Mouse (Mus musculus): ENCODE data around the gene Sugct. TPM values are rescaled to one million over a fixed set of nuclear protein-coding genes. Genes with fewer than 3 reads are reported as not detected.

The Sugct gene
- polyA plus RNA-seq, 1 experiment from 2014 or later, result 2.7 TPM

GRCm38 (mm10) chr13:17432139-17432916 is 263.0 kb downstream of the Sugct start:
- Histone ChIP-seq H3K9me3 (ENCODE audit: control insufficient read depth, low read length) (no peaks in the 10 kb centered on the region), H3K27me3 (ENCODE audit: control insufficient read depth, insufficient read depth, low read length) (no peaks in the 10 kb centered on the region), H3K4me1 (ENCODE audit: control insufficient read depth, insufficient read depth, low read length) (no peaks in the 10 kb centered on the region), H3K9ac (ENCODE audit: low read length) (no peak overlapping the region), H3K27ac (ENCODE audit: low read depth, low read length) (no peak overlapping the region), H3K4me2 (ENCODE audit: low read depth) (no peak overlapping the region), H3K4me3 (ENCODE audit: low read depth, low read length) (no peak overlapping the region), H3K36me3 (ENCODE audit: control insufficient read depth, insufficient read depth, low read length) (no peaks in the 10 kb centered on the region)
- ATAC-seq (ENCODE audit: insufficient read depth, low FRiP score, low TSS enrichment) (peak; percentile 60; the same call in 1 of the 2 replicates), DNase-seq (ENCODE audit: low spot score) (peak; percentile 24)
- WGBS, result 49% methylated on average over 7 of the region's 7 CpGs

- DNase-seq (ENCODE audit: low spot score) (no peak), ATAC-seq (ENCODE audit: insufficient read depth, low FRiP score, low TSS enrichment) (no peak)
- H3K27me3 ChIP-seq (ENCODE audit: control insufficient read depth, insufficient read depth, low read length), result no peaks in the 10 kb centered on the region
- H3K4me2 ChIP-seq (ENCODE audit: low read depth), result no peak overlapping the region
- no peaks in the 10 kb centered on the region for H3K9me3 ChIP-seq (ENCODE audit: control insufficient read depth, low read length)
- no peak overlapping the region for H3K27ac ChIP-seq (ENCODE audit: low read depth, low read length)
- H3K9ac ChIP-seq (ENCODE audit: low read length), result no peak overlapping the region
- H3K36me3 ChIP-seq (ENCODE audit: control insufficient read depth, insufficient read depth, low read length), result no peaks in the 10 kb centered on the region
- 87% methylated on average over 6 of the region's 6 CpGs for WGBS
- H3K4me1 ChIP-seq (ENCODE audit: control insufficient read depth, insufficient read depth, low read length), result no peaks in the 10 kb centered on the region
- H3K4me3 ChIP-seq (ENCODE audit: low read depth, low read length), result no peak overlapping the region
These were observed 273.5 kb downstream of the Sugct start for GRCm38 (mm10) chr13:17421875-17422274.

GRCm38 (mm10) chr13:17420557-17420956 is 274.8 kb downstream of the Sugct start:
- H3K4me2 ChIP-seq (ENCODE audit: low read depth), result no peak overlapping the region
- H3K36me3 ChIP-seq (ENCODE audit: control insufficient read depth, insufficient read depth, low read length), result no peaks in the 10 kb centered on the region
- H3K27me3 ChIP-seq (ENCODE audit: control insufficient read depth, insufficient read depth, low read length), result no peaks in the 10 kb centered on the region
- no peaks in the 10 kb centered on the region for H3K9me3 ChIP-seq (ENCODE audit: control insufficient read depth, low read length)
- no peak for ATAC-seq (ENCODE audit: insufficient read depth, low FRiP score, low TSS enrichment)
- WGBS, result 79% methylated on average over 1 of the region's 1 CpGs
- DNase-seq (ENCODE audit: low spot score), result no peak
- no peak overlapping the region for H3K27ac ChIP-seq (ENCODE audit: low read depth, low read length)
- H3K4me1 ChIP-seq (ENCODE audit: control insufficient read depth, insufficient read depth, low read length), result no peaks in the 10 kb centered on the region
- H3K9ac ChIP-seq (ENCODE audit: low read length), result no peak overlapping the region
- no peak overlapping the region for H3K4me3 ChIP-seq (ENCODE audit: low read depth, low read length)

DNA sequence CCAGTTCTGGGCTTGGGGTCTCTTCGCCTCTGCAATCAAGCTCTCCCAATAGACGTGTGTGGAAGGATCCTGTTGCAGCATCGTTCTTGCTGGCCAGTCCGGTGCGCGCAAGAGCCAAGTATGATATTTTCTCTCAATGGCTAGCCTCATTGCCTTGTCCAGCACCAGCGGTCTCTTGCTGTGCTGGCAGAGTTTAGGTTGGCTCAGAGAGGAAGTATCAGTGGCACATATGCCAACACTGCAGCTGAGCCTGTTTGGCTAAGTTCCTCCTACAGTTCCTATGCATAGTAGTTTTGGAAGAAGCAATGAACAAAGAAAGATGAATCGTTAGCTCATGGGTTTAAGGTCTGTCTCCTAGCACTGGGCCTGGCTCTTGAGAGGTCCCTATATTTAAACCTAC is 352.5 kb downstream of the Sugct start:
- no peaks in the 10 kb centered on the region for H3K4me1 ChIP-seq (ENCODE audit: control insufficient read depth, insufficient read depth, low read length)
- no peak overlapping the region for H3K9ac ChIP-seq (ENCODE audit: low read length)
- WGBS, result 95% methylated on average over 8 of the region's 8 CpGs
- no peaks in the 10 kb centered on the region for H3K36me3 ChIP-seq (ENCODE audit: control insufficient read depth, insufficient read depth, low read length)
- DNase-seq (ENCODE audit: low spot score) (no peak), ATAC-seq (ENCODE audit: insufficient read depth, low FRiP score, low TSS enrichment) (no peak)
- H3K4me2 ChIP-seq (ENCODE audit: low read depth), result no peak overlapping the region
- no peak overlapping the region for H3K27ac ChIP-seq (ENCODE audit: low read depth, low read length)
- H3K27me3 ChIP-seq (ENCODE audit: control insufficient read depth, insufficient read depth, low read length), result no peaks in the 10 kb centered on the region
- H3K9me3 ChIP-seq (ENCODE audit: control insufficient read depth, low read length), result no peaks in the 10 kb centered on the region
- no peak overlapping the region for H3K4me3 ChIP-seq (ENCODE audit: low read depth, low read length)

- Histone ChIP-seq H3K27me3 (ENCODE audit: control insufficient read depth, insufficient read depth, low read length) (no peaks in the 10 kb centered on the region), H3K36me3 (ENCODE audit: control insufficient read depth, insufficient read depth, low read length) (no peaks in the 10 kb centered on the region), H3K27ac (ENCODE audit: low read depth, low read length) (no peak overlapping the region), H3K4me3 (ENCODE audit: low read depth, low read length) (no peak overlapping the region), H3K4me1 (ENCODE audit: control insufficient read depth, insufficient read depth, low read length) (no peaks in the 10 kb centered on the region), H3K9ac (ENCODE audit: low read length) (no peak overlapping the region), H3K4me2 (ENCODE audit: low read depth) (no peak overlapping the region), H3K9me3 (ENCODE audit: control insufficient read depth, low read length) (no peaks in the 10 kb centered on the region)
- DNase-seq (ENCODE audit: low spot score), result no peak
- ATAC-seq (ENCODE audit: insufficient read depth, low FRiP score, low TSS enrichment), result no peak
- WGBS, result 84% methylated on average over 4 of the region's 4 CpGs
These were observed 359.3 kb downstream of the Sugct start for GRCm38 (mm10) chr13:17335885-17336540.

DNA sequence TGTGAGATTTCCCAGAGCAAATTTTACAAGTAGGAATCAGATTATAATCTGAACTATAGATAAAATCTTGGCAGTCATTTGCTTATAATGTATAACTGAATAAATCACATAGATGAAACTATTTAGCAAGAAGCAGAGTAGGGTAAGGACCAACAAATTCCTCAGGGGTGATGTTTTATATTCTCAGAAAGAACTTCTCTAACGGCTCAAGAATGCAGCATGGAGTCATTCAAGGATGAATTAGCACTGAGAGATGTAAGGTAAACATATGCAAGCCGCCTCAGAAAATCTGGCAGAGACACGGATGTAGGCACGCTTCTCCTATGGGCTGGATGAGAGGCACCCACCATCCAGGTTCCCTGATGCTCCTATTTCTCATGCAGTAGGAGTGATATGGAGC is 368.5 kb downstream of the Sugct start:
- no peak overlapping the region for H3K27ac ChIP-seq (ENCODE audit: low read depth, low read length)
- no peak overlapping the region for H3K4me3 ChIP-seq (ENCODE audit: low read depth, low read length)
- no peak overlapping the region for H3K4me2 ChIP-seq (ENCODE audit: low read depth)
- no peak for ATAC-seq (ENCODE audit: insufficient read depth, low FRiP score, low TSS enrichment)
- H3K4me1 ChIP-seq (ENCODE audit: control insufficient read depth, insufficient read depth, low read length), result no peaks in the 10 kb centered on the region
- no peaks in the 10 kb centered on the region for H3K36me3 ChIP-seq (ENCODE audit: control insufficient read depth, insufficient read depth, low read length)
- H3K27me3 ChIP-seq (ENCODE audit: control insufficient read depth, insufficient read depth, low read length), result no peaks in the 10 kb centered on the region
- DNase-seq (ENCODE audit: low spot score), result no peak
- WGBS, result 86% methylated on average over 4 of the region's 4 CpGs
- no peak overlapping the region for H3K9ac ChIP-seq (ENCODE audit: low read length)
- H3K9me3 ChIP-seq (ENCODE audit: control insufficient read depth, low read length), result no peaks in the 10 kb centered on the region

DNA sequence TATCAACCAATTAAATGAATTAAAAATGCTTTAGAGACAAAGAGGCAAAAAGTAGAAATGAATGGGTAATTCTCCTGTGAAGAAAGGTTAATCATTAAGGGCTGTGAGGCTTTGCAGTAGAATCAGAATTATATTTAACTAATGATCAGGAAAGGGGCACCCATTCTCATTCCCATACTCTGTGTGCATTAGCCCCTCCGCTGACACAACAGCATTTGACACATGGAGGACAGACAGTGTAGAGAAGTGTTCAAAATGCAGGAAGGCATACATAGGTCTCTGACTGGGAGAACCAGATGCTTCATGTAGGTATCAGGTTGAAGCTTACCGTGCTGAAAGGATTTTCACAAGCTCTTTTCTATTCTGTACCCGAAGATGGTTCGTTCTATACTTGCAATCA is 393.8 kb downstream of the Sugct start:
- Histone ChIP-seq H3K4me3 (ENCODE audit: low read depth, low read length) (no peak overlapping the region), H3K9ac (ENCODE audit: low read length) (no peak overlapping the region), H3K9me3 (ENCODE audit: control insufficient read depth, low read length) (no peaks in the 10 kb centered on the region), H3K4me2 (ENCODE audit: low read depth) (no peak overlapping the region), H3K27ac (ENCODE audit: low read depth, low read length) (no peak overlapping the region), H3K4me1 (ENCODE audit: control insufficient read depth, insufficient read depth, low read length) (no peaks in the 10 kb centered on the region), H3K27me3 (ENCODE audit: control insufficient read depth, insufficient read depth, low read length) (no peaks in the 10 kb centered on the region), H3K36me3 (ENCODE audit: control insufficient read depth, insufficient read depth, low read length) (no peaks in the 10 kb centered on the region)
- ATAC-seq (ENCODE audit: insufficient read depth, low FRiP score, low TSS enrichment) (no peak), DNase-seq (ENCODE audit: low spot score) (no peak)
- WGBS, result 84% methylated on average over 4 of the region's 4 CpGs

- 47% methylated on average over 1 of the region's 1 CpGs for WGBS
- H3K27ac ChIP-seq (ENCODE audit: low read depth, low read length), result no peak overlapping the region
- no peaks in the 10 kb centered on the region for H3K9me3 ChIP-seq (ENCODE audit: control insufficient read depth, low read length)
These were observed 397.8 kb downstream of the Sugct start for GRCm38 (mm10) chr13:17297462-17298005.

GRCm38 (mm10) chr13:17296912-17297311 is 398.4 kb downstream of the Sugct start:
- DNase-seq (ENCODE audit: low spot score) (no peak), ATAC-seq (ENCODE audit: insufficient read depth, low FRiP score, low TSS enrichment) (peak; percentile 36; the same call in 1 of the 2 replicates)
- H3K4me3 ChIP-seq (ENCODE audit: low read depth, low read length), result no peak overlapping the region
- no peaks in the 10 kb centered on the region for H3K4me1 ChIP-seq (ENCODE audit: control insufficient read depth, insufficient read depth, low read length)
- no peak overlapping the region for H3K4me2 ChIP-seq (ENCODE audit: low read depth)
- no peaks in the 10 kb centered on the region for H3K9me3 ChIP-seq (ENCODE audit: control insufficient read depth, low read length)
- no peak overlapping the region for H3K9ac ChIP-seq (ENCODE audit: low read length)
- no peaks in the 10 kb centered on the region for H3K27me3 ChIP-seq (ENCODE audit: control insufficient read depth, insufficient read depth, low read length)
- WGBS, result 31% methylated on average over 4 of the region's 4 CpGs
- no peaks in the 10 kb centered on the region for H3K36me3 ChIP-seq (ENCODE audit: control insufficient read depth, insufficient read depth, low read length)
- H3K27ac ChIP-seq (ENCODE audit: low read depth, low read length), result no peak overlapping the region

More at GRCm38 (mm10) chr13:17297462-17298005, 397.8 kb downstream of the Sugct start:
- Histone ChIP-seq H3K4me1 (ENCODE audit: control insufficient read depth, insufficient read depth, low read length) (no peaks in the 10 kb centered on the region), H3K27me3 (ENCODE audit: control insufficient read depth, insufficient read depth, low read length) (no peaks in the 10 kb centered on the region), H3K36me3 (ENCODE audit: control insufficient read depth, insufficient read depth, low read length) (no peaks in the 10 kb centered on the region), H3K4me3 (ENCODE audit: low read depth, low read length) (no peak overlapping the region), H3K9ac (ENCODE audit: low read length) (no peak overlapping the region), H3K4me2 (ENCODE audit: low read depth) (no peak overlapping the region)
- DNase-seq (ENCODE audit: low spot score), result no peak
- no peak for ATAC-seq (ENCODE audit: insufficient read depth, low FRiP score, low TSS enrichment)
